In genomic region chr2:181713749-181714148, GRCm38 (mm10) we compare ENCODE assay signal across 13 mouse cellular contexts. TPM values are rescaled to one million over a fixed set of nuclear protein-coding genes. Genes with fewer than 3 reads are reported as not detected.
DNase-seq lines count a peak whose midpoint lies in the region; ATAC-seq lines count a peak whose summit lies in the region.
"Had no signal": no experiment of that assay in that cellular context is flagged by ENCODE, and none has a peak within 500 bp of the region (broad histone marks: within the 10 kb centered on the region; RNA-seq: fewer than 3 reads in every experiment).

No protein-coding gene starts in this region.

- no peaks in the 10 kb centered on the region for H3K9me3 ChIP-seq in forebrain, embryonic 11.5 days (ENCODE audit: control insufficient read depth, low read length)
- H3K9me3 ChIP-seq in forebrain, embryonic 10.5 days: no peaks in the 10 kb centered on the region
- H3K9me3 ChIP-seq in embryonic facial prominence, embryonic 12.5 days: no peaks in the 10 kb centered on the region
- no peaks in the 10 kb centered on the region for H3K9me3 ChIP-seq in neural tube, embryonic 15.5 days (replicated peaks)
- H3K9me3 ChIP-seq in kidney, embryonic 14.5 days (ENCODE audit: control insufficient read depth, low read length): no peaks in the 10 kb centered on the region
- H3K9me3 ChIP-seq: embryonic facial prominence, embryonic 13.5 days; heart, embryonic 12.5 days had no signal

- H3K36me3 ChIP-seq in forebrain, embryonic 11.5 days (ENCODE audit: control insufficient read depth, insufficient read depth, low read length): no peaks in the 10 kb centered on the region
- H3K36me3 ChIP-seq in forebrain, embryonic 10.5 days (replicated peaks): no peaks in the 10 kb centered on the region
- no peaks in the 10 kb centered on the region for H3K36me3 ChIP-seq in embryonic facial prominence, embryonic 12.5 days
- peaks cover 3% of the 10 kb centered on the region for H3K36me3 ChIP-seq in neural tube, embryonic 15.5 days
- H3K36me3 ChIP-seq in kidney, embryonic 14.5 days (ENCODE audit: control insufficient read depth, insufficient read depth, low read length): no peaks in the 10 kb centered on the region
- H3K36me3 ChIP-seq: embryonic facial prominence, embryonic 13.5 days had no signal

- no peaks in the 10 kb centered on the region for H3K27me3 ChIP-seq in forebrain, embryonic 11.5 days (ENCODE audit: control insufficient read depth, insufficient read depth, low read length)
- no peaks in the 10 kb centered on the region for H3K27me3 ChIP-seq in forebrain, embryonic 10.5 days (ENCODE audit: poor library complexity, severe bottlenecking)
- H3K27me3 ChIP-seq in embryonic facial prominence, embryonic 12.5 days: no peaks in the 10 kb centered on the region
- no peaks in the 10 kb centered on the region for H3K27me3 ChIP-seq in neural tube, embryonic 15.5 days (replicated peaks)
- H3K27me3 ChIP-seq in kidney, embryonic 14.5 days (ENCODE audit: control insufficient read depth, insufficient read depth, low read length): no peaks in the 10 kb centered on the region
- H3K27me3 ChIP-seq: embryonic facial prominence, embryonic 13.5 days; heart, embryonic 12.5 days had no signal

- H3K27ac ChIP-seq in forebrain, embryonic 11.5 days (ENCODE audit: low read depth, low read length): peak overlapping the region; percentile 1; the same call in 1 of the 2 replicates
- H3K27ac ChIP-seq in forebrain, embryonic 10.5 days: no peak overlapping the region
- no peak overlapping the region for H3K27ac ChIP-seq in embryonic facial prominence, embryonic 12.5 days
- peak overlapping the region; percentile 88 for H3K27ac ChIP-seq in neural tube, embryonic 15.5 days (replicated peaks)
- H3K27ac ChIP-seq in kidney, embryonic 14.5 days (ENCODE audit: low read depth, low read length): no peak overlapping the region
- H3K27ac ChIP-seq: embryonic facial prominence, embryonic 13.5 days had no signal

- WGBS in forebrain, embryonic 11.5 days: 79% methylated on average over 1 of the region's 1 CpGs
- 83% methylated on average over 1 of the region's 1 CpGs for WGBS in forebrain, embryonic 10.5 days
- WGBS in embryonic facial prominence, embryonic 12.5 days: 90% methylated on average over 1 of the region's 1 CpGs
- 39% methylated on average over 1 of the region's 1 CpGs for WGBS in neural tube, embryonic 15.5 days
- WGBS in kidney, embryonic 14.5 days: 89% methylated on average over 1 of the region's 1 CpGs

- no peak overlapping the region for H3K4me3 ChIP-seq in forebrain, embryonic 11.5 days (ENCODE audit: low read depth, low read length)
- H3K4me3 ChIP-seq in forebrain, embryonic 10.5 days: no peak overlapping the region
- no peak overlapping the region for H3K4me3 ChIP-seq in embryonic facial prominence, embryonic 12.5 days
- H3K4me3 ChIP-seq in neural tube, embryonic 15.5 days (replicated peaks): no peak overlapping the region
- no peak overlapping the region for H3K4me3 ChIP-seq in kidney, embryonic 14.5 days (ENCODE audit: low read length)
- H3K4me3 ChIP-seq: embryonic facial prominence, embryonic 13.5 days; heart, embryonic 12.5 days had no signal

- peaks cover 4% of the 10 kb centered on the region; the same call in 1 of the 2 replicates for H3K4me1 ChIP-seq in forebrain, embryonic 11.5 days (replicated peaks; ENCODE audit: control insufficient read depth, insufficient read depth, low read length)
- peaks cover 23% of the 10 kb centered on the region for H3K4me1 ChIP-seq in forebrain, embryonic 10.5 days
- peaks cover 4% of the 10 kb centered on the region for H3K4me1 ChIP-seq in embryonic facial prominence, embryonic 12.5 days
- peaks cover 41% of the 10 kb centered on the region for H3K4me1 ChIP-seq in neural tube, embryonic 15.5 days
- no peaks in the 10 kb centered on the region for H3K4me1 ChIP-seq in kidney, embryonic 14.5 days (ENCODE audit: control insufficient read depth, insufficient read depth, low read length)

- peak; percentile 45 for ATAC-seq in forebrain, embryonic 11.5 days (replicated peaks; ENCODE audit: low FRiP score)
- 0 out of 2 replicates have a peak, but pooled peaks have one; percentile 41 for ATAC-seq in embryonic facial prominence, embryonic 12.5 days (ENCODE audit: insufficient number of reproducible peaks, insufficient read depth, low FRiP score, low TSS enrichment)
- ATAC-seq in neural tube, embryonic 15.5 days (ENCODE audit: low FRiP score): peak; percentile 82
- no peak for ATAC-seq in kidney, embryonic 14.5 days (ENCODE audit: low FRiP score, low TSS enrichment)

- no peak overlapping the region for H3K4me2 ChIP-seq in forebrain, embryonic 11.5 days (ENCODE audit: low read depth, low read length, severe bottlenecking)
- no peak overlapping the region for H3K4me2 ChIP-seq in embryonic facial prominence, embryonic 12.5 days (replicated peaks)
- peak overlapping the region; percentile 74 for H3K4me2 ChIP-seq in neural tube, embryonic 15.5 days
- H3K4me2 ChIP-seq in kidney, embryonic 14.5 days (replicated peaks; ENCODE audit: low read depth, low read length): no peak overlapping the region
- H3K4me2 ChIP-seq: embryonic facial prominence, embryonic 13.5 days; heart, embryonic 12.5 days had no signal

- DNase-seq in forebrain, embryonic 11.5 days (ENCODE audit: low spot score): no peak
- DNase-seq in forebrain, embryonic 10.5 days (ENCODE audit: extremely low spot score, low spot score): no peak
- peak; percentile 49 to 55 for DNase-seq in layer of hippocampus, postnatal 14 days (ENCODE audit: low spot score in 2 of 2)
- DNase-seq in urinary bladder, adult 2 months (ENCODE audit: low spot score): no peak
- no peak for DNase-seq in c-Kit-positive CD71-positive TER-119-positive erythroid progenitor cells, embryonic 14.5 days (ENCODE audit: low spot score)
- DNase-seq: lung, postnatal 14 days had no signal

- H3K9ac ChIP-seq in forebrain, embryonic 11.5 days (ENCODE audit: low read length): no peak overlapping the region
- H3K9ac ChIP-seq in embryonic facial prominence, embryonic 12.5 days: no peak overlapping the region
- no peak overlapping the region; the same call in 1 of the 2 replicates for H3K9ac ChIP-seq in neural tube, embryonic 15.5 days (replicated peaks)
- no peak overlapping the region for H3K9ac ChIP-seq in kidney, embryonic 14.5 days (ENCODE audit: low read depth, low read length)
- H3K9ac ChIP-seq: embryonic facial prominence, embryonic 13.5 days; heart, embryonic 12.5 days had no signal

RNA-seq across cellular contexts. Expression of gene Oprl1, which starts 1.1 kb away (rescaled TPM):
- 12.8 and 15.8 TPM in 2 replicates for polyA plus RNA-seq in forebrain, embryonic 11.5 days (2014; fragmentation: Nextera tagmentation; extraction: Ambion mirVana)
- polyA plus RNA-seq in forebrain, embryonic 10.5 days (2016; fragmentation: Nextera tagmentation; extraction: Ambion mirVana): 4.5 and 5.2 TPM in 2 replicates
- 5.2 and 5.6 TPM in 2 replicates for polyA plus RNA-seq in embryonic facial prominence, embryonic 12.5 days (2016; fragmentation: Nextera tagmentation; extraction: Ambion mirVana)
- total RNA-seq in layer of hippocampus, postnatal 14 days (2021): 10 to 100 TPM; 52.9 to 54.1 TPM
- polyA plus RNA-seq in neural tube, embryonic 15.5 days (2015; fragmentation: Nextera tagmentation; extraction: Ambion mirVana): 72.5 and 87.0 TPM in 2 replicates
- 0.09 and 0.53 TPM in 2 replicates for polyA plus RNA-seq in kidney, embryonic 14.5 days (2014; fragmentation: Nextera tagmentation; extraction: Ambion mirVana)
- polyA plus RNA-seq in urinary bladder, adult 2 months (2012; rRNA removed): 0.18 and 0.24 TPM in 2 replicates

RNA-seq across cellular contexts. Expression of gene Lkaaear1, which starts 15.5 kb away (rescaled TPM):
- polyA plus RNA-seq in forebrain, embryonic 11.5 days (2014; fragmentation: Nextera tagmentation; extraction: Ambion mirVana): not detected in 2 replicates
- not detected in 2 replicates for polyA plus RNA-seq in forebrain, embryonic 10.5 days (2016; fragmentation: Nextera tagmentation; extraction: Ambion mirVana)
- not detected in 2 replicates for polyA plus RNA-seq in embryonic facial prominence, embryonic 12.5 days (2016; fragmentation: Nextera tagmentation; extraction: Ambion mirVana)
- total RNA-seq in layer of hippocampus, postnatal 14 days (2021): not detected
- polyA plus RNA-seq in neural tube, embryonic 15.5 days (2015; fragmentation: Nextera tagmentation; extraction: Ambion mirVana): not detected in 2 replicates
- polyA plus RNA-seq in kidney, embryonic 14.5 days (2014; fragmentation: Nextera tagmentation; extraction: Ambion mirVana): not detected in 2 replicates
- polyA plus RNA-seq in urinary bladder, adult 2 months (2012; rRNA removed): not detected in 2 replicates
- total RNA-seq: layer of hippocampus, postnatal 36 days had no signal
- polyA plus RNA-seq: embryonic facial prominence, embryonic 13.5 days; heart, embryonic 12.5 days; small intestine, adult 2 months had no signal

RNA-seq across cellular contexts. Expression of gene Rgs19, which starts 20.0 kb away (rescaled TPM):
- 64.7 and 74.8 TPM in 2 replicates for polyA plus RNA-seq in forebrain, embryonic 11.5 days (2014; fragmentation: Nextera tagmentation; extraction: Ambion mirVana)
- 75.0 and 81.6 TPM in 2 replicates for polyA plus RNA-seq in forebrain, embryonic 10.5 days (2016; fragmentation: Nextera tagmentation; extraction: Ambion mirVana)
- polyA plus RNA-seq in embryonic facial prominence, embryonic 12.5 days (2016; fragmentation: Nextera tagmentation; extraction: Ambion mirVana): 74.9 and 81.9 TPM in 2 replicates
- total RNA-seq in layer of hippocampus, postnatal 14 days (2021): 10 to 100 TPM; 41.5 to 44.4 TPM
- polyA plus RNA-seq in neural tube, embryonic 15.5 days (2015; fragmentation: Nextera tagmentation; extraction: Ambion mirVana): 66.4 and 68.1 TPM in 2 replicates
- 70.8 and 71.9 TPM in 2 replicates for polyA plus RNA-seq in kidney, embryonic 14.5 days (2014; fragmentation: Nextera tagmentation; extraction: Ambion mirVana)
- 40.4 and 51.8 TPM in 2 replicates for polyA plus RNA-seq in urinary bladder, adult 2 months (2012; rRNA removed)

RNA-seq across cellular contexts. Expression of gene Tcea2, which starts 33.6 kb away (rescaled TPM):
- 21.1 and 22.6 TPM in 2 replicates for polyA plus RNA-seq in forebrain, embryonic 11.5 days (2014; fragmentation: Nextera tagmentation; extraction: Ambion mirVana)
- polyA plus RNA-seq in forebrain, embryonic 10.5 days (2016; fragmentation: Nextera tagmentation; extraction: Ambion mirVana): 17.0 and 18.7 TPM in 2 replicates
- 29.5 and 31.0 TPM in 2 replicates for polyA plus RNA-seq in embryonic facial prominence, embryonic 12.5 days (2016; fragmentation: Nextera tagmentation; extraction: Ambion mirVana)
- 10 to 100 TPM; 51.2 to 59.4 TPM for total RNA-seq in layer of hippocampus, postnatal 14 days (2021)
- polyA plus RNA-seq in neural tube, embryonic 15.5 days (2015; fragmentation: Nextera tagmentation; extraction: Ambion mirVana): 43.2 and 44.9 TPM in 2 replicates
- polyA plus RNA-seq in kidney, embryonic 14.5 days (2014; fragmentation: Nextera tagmentation; extraction: Ambion mirVana): 24.5 and 24.8 TPM in 2 replicates
- polyA plus RNA-seq in urinary bladder, adult 2 months (2012; rRNA removed): 27.8 and 38.0 TPM in 2 replicates

RNA-seq across cellular contexts. Expression of gene Sox18, which starts 42.3 kb away (rescaled TPM):
- polyA plus RNA-seq in forebrain, embryonic 11.5 days (2014; fragmentation: Nextera tagmentation; extraction: Ambion mirVana): 15.8 and 18.8 TPM in 2 replicates
- 19.7 and 21.2 TPM in 2 replicates for polyA plus RNA-seq in forebrain, embryonic 10.5 days (2016; fragmentation: Nextera tagmentation; extraction: Ambion mirVana)
- 38.5 and 43.7 TPM in 2 replicates for polyA plus RNA-seq in embryonic facial prominence, embryonic 12.5 days (2016; fragmentation: Nextera tagmentation; extraction: Ambion mirVana)
- total RNA-seq in layer of hippocampus, postnatal 14 days (2021): 10 to 100 TPM; 14.4 to 15.6 TPM
- polyA plus RNA-seq in neural tube, embryonic 15.5 days (2015; fragmentation: Nextera tagmentation; extraction: Ambion mirVana): 21.0 and 21.6 TPM in 2 replicates
- 36.8 and 40.5 TPM in 2 replicates for polyA plus RNA-seq in kidney, embryonic 14.5 days (2014; fragmentation: Nextera tagmentation; extraction: Ambion mirVana)
- 20.0 and 27.2 TPM in 2 replicates for polyA plus RNA-seq in urinary bladder, adult 2 months (2012; rRNA removed)

Comparison
In these comparisons a context has a peak if more than half of its experiments do, and no peak if none do; other contexts are left out.
1. H3K27ac ChIP-seq: peak in forebrain, embryonic 11.5 days (single experiment) and neural tube, embryonic 15.5 days (single experiment); none in forebrain, embryonic 10.5 days (single experiment), embryonic facial prominence, embryonic 12.5 days (single experiment) and kidney, embryonic 14.5 days (single experiment).
2. DNase-seq: peak in layer of hippocampus, postnatal 14 days (2 of 2); none in forebrain, embryonic 11.5 days (single experiment), forebrain, embryonic 10.5 days (single experiment), urinary bladder, adult 2 months (single experiment) and c-Kit-positive CD71-positive TER-119-positive erythroid progenitor cells, embryonic 14.5 days (single experiment).